Mouse (Mus musculus) hindbrain, postnatal 0 days (tissue): ENCODE measurements around the gene Cfd. TPM values are rescaled to one million over a fixed set of nuclear protein-coding genes. Genes with fewer than 3 reads are reported as not detected.

Experiments used
- ATAC-seq: fragments of 200-750 bp; cut with Nextera tagmentation; 2 replicates; pipeline ENCODE4 v1.8.0; 2017; ENCODE audit warnings: mild to moderate bottlenecking, moderate TSS enrichment, moderate library complexity
- DNase-seq: peaks from one replicate; pipeline ENCODE4 v3.0.0-alpha.2; 2015; ENCODE audit warnings: low spot score
- H3K27ac ChIP-seq: fragments of 300-500 bp; sonication (generic); 2 replicates; pipeline ENCODE4 v1.5.1; 2014; ENCODE audit warnings: mild to moderate bottlenecking
- H3K27me3 ChIP-seq: fragments of 300-500 bp; sonication (generic); 2 replicates; pipeline ENCODE4 v1.6.1; 2014; ENCODE audit warnings: low read length, mixed read lengths; ENCODE audit not compliant: insufficient read depth
- H3K36me3 ChIP-seq: fragments of 300-500 bp; sonication (generic); 2 replicates; pipeline ENCODE4 v1.6.1; 2014; ENCODE audit warnings: low read length, mixed read lengths; ENCODE audit not compliant: insufficient read depth
- H3K4me1 ChIP-seq: fragments of 300-500 bp; sonication (generic); 2 replicates; pipeline ENCODE4 v1.6.1; 2014; ENCODE audit warnings: antibody characterized with exemption, low read length, mixed read lengths; ENCODE audit not compliant: insufficient read depth
- H3K4me2 ChIP-seq: fragments of 300-500 bp; sonication (generic); 2 replicates; pipeline ENCODE4 v1.6.1; 2014; ENCODE audit warnings: low read depth, mild to moderate bottlenecking, low read length, moderate library complexity, mixed read lengths
- H3K4me3 ChIP-seq: fragments of 300-500 bp; sonication (generic); 2 replicates; pipeline ENCODE4 v1.5.1; 2014; ENCODE audit warnings: low read length
- H3K9ac ChIP-seq: fragments of 300-500 bp; sonication (generic); replicated peaks from 2 replicates; pipeline ENCODE4 v1.6.1; 2014; ENCODE audit warnings: mild to moderate bottlenecking, low read length, moderate library complexity, mixed read lengths
- H3K9me3 ChIP-seq: fragments of 300-500 bp; sonication (generic); 2 replicates; pipeline ENCODE4 v1.6.1; 2016; ENCODE audit warnings: low read length, mixed read lengths
- CTCF ChIP-seq: IDR thresholded peaks from 2 replicates; pipeline ENCODE4 v1.5.1; 2016; ENCODE audit warnings: antibody characterized with exemption, control low read depth, low read depth
- WGBS: fragments of 180-500 bp; shearing (Covaris S2); extraction: QIAGEN DNeasy Blood & Tissue Kit; methylation state at CpG from one replicate; pipeline ENCODE4 v1.1.7; 2014; 5-methylcytosine and 5-hydroxymethylcytosine counted together
- polyA plus RNA-seq: library from polyadenylated mRNA; unstranded; fragments of >200 nt; fragmentation: Nextera tagmentation; extraction: Ambion mirVana; gene quantifications from 2 replicates; pipeline ENCODE4 v1.2.1, GENCODE M21; 2015
- total RNA-seq: library from RNA; depleted of rRNA; stranded (reverse); fragments of >200 nt; gene quantifications from 2 replicates; pipeline ENCODE4 v1.2.3, GENCODE M21; 2014

Cfd gene
- total and polyA plus RNA-seq, 2 experiments from 2014 or later = not detected

- TF ChIP-seq CTCF = no peak
- peak overlapping the region; percentile 98 for H3K4me2 ChIP-seq
- H3K36me3 ChIP-seq = peaks cover 16% of the 10 kb centered on the region
- H3K4me1 ChIP-seq = peaks cover 52% of the 10 kb centered on the region
- H3K9me3 ChIP-seq = no peaks in the 10 kb centered on the region
- 3% methylated on average over 10 of the region's 10 CpGs for WGBS
- DNase-seq (peak; percentile 44), ATAC-seq (no peak)
- peak overlapping the region; percentile 100 for H3K27ac ChIP-seq
- peak overlapping the region; percentile 99 for H3K9ac ChIP-seq
- peak overlapping the region; percentile 96 for H3K4me3 ChIP-seq
- H3K27me3 ChIP-seq = no peaks in the 10 kb centered on the region
These were observed 35.0 kb upstream of the Cfd start for GRCm38 (mm10) chr10:79855558-79856184.

DNA sequence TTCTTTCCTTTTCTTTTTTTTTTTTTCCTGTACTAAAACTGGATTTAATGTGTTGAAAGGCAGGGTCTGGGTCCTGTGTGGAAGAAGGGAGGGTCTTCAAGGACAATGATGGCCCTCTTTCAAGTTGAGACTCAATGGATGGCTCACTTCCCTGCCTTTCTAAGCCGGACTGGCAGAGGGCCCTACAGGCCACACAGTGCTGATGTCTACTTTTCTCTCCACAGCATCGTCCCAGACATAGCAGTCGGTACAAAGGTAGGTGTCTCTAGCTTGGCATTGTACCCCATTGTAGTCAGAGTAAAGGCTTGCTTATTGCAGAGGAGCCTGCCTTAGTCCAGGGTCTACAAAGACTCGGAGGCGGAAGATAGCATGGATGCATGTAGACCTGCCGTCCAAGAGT is 34.4 kb upstream of the Cfd start:
- H3K9me3 ChIP-seq = no peaks in the 10 kb centered on the region
- peak overlapping the region; percentile 96 for H3K4me3 ChIP-seq
- H3K27ac ChIP-seq = peak overlapping the region; percentile 100; the same call in 1 of the 2 replicates
- no peaks in the 10 kb centered on the region for H3K27me3 ChIP-seq
- peak overlapping the region; percentile 98 for H3K4me2 ChIP-seq
- 28% methylated on average over 6 of the region's 6 CpGs for WGBS
- peaks cover 52% of the 10 kb centered on the region for H3K4me1 ChIP-seq
- ATAC-seq (no peak), DNase-seq (no peak)
- TF ChIP-seq CTCF = no peak
- peaks cover 22% of the 10 kb centered on the region for H3K36me3 ChIP-seq
- peak overlapping the region; percentile 99 for H3K9ac ChIP-seq

DNA sequence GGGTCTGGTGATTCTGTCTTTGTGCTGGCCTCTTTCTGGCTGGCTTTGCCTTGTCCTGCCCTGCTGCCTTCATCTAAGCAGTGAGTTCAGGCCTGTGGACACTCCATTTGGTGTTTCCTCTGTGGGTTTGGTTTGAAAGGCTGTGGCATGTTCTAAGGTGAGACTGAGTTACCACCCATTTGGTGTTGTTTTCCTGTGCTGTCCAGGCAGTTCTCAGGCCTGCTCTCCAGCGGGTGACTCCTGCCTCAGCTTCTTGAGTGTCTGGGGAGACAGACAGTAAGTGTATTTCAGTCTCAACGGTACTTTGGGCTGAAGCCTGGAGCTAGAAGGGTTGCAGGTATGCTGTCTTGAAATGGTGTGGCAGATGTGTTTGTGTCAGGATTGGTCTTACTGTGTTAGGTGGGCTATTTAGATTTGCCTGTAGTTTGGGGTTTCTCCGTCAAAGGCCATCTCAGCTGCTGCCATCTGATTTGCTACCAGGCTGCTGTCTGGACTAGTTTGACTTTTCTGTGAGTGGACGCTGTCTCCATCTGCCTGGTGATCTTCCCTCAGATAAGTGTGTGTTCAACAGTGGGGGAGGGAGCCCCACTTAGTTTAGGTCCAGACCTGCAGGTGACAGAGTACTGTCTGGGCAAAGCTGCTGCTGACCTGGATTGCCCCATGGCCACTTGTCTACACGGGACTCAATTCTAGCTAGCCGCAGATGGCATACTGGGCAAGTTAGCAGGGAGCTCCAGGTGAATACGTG is 33.8 kb upstream of the Cfd start:
- Histone ChIP-seq H3K27me3 (no peaks in the 10 kb centered on the region), H3K27ac (peak overlapping the region; percentile 100; the same call in 1 of the 2 replicates), H3K4me2 (peak overlapping the region; percentile 98), H3K36me3 (peaks cover 28% of the 10 kb centered on the region), H3K9me3 (no peaks in the 10 kb centered on the region), H3K4me3 (peak overlapping the region; percentile 96), H3K4me1 (peaks cover 48% of the 10 kb centered on the region), H3K9ac (peak overlapping the region; percentile 99)
- ATAC-seq (no peak), DNase-seq (no peak)
- 39% methylated on average over 7 of the region's 7 CpGs for WGBS
- TF ChIP-seq CTCF = no peak

- peak overlapping the region; percentile 99 for H3K9ac ChIP-seq
- H3K36me3 ChIP-seq = peaks cover 33% of the 10 kb centered on the region
- no peaks in the 10 kb centered on the region for H3K9me3 ChIP-seq
- H3K27me3 ChIP-seq = no peaks in the 10 kb centered on the region
- H3K27ac ChIP-seq = peak overlapping the region; percentile 9; the same call in 1 of the 2 replicates
- DNase-seq (peak; percentile 66), ATAC-seq (no peak)
- H3K4me1 ChIP-seq = peaks cover 44% of the 10 kb centered on the region
- 6% methylated on average over 4 of the region's 4 CpGs for WGBS
- H3K4me2 ChIP-seq = peak overlapping the region; percentile 98
- H3K4me3 ChIP-seq = peak overlapping the region; percentile 96; the same call in 1 of the 2 replicates
- TF ChIP-seq CTCF = no peak
These were observed 33.2 kb upstream of the Cfd start for GRCm38 (mm10) chr10:79857452-79857811.

- no peaks in the 10 kb centered on the region for H3K27me3 ChIP-seq
- H3K9ac ChIP-seq = peak overlapping the region; percentile 99; the same call in 1 of the 2 replicates
- WGBS = 58% methylated on average over 2 of the region's 2 CpGs
- peak overlapping the region; percentile 9; the same call in 1 of the 2 replicates for H3K27ac ChIP-seq
- H3K4me3 ChIP-seq = no peak overlapping the region
- ATAC-seq (no peak), DNase-seq (no peak)
- H3K4me2 ChIP-seq = peak overlapping the region; percentile 98
- no peak for TF ChIP-seq CTCF
- H3K4me1 ChIP-seq = peaks cover 39% of the 10 kb centered on the region
- peaks cover 38% of the 10 kb centered on the region for H3K36me3 ChIP-seq
- H3K9me3 ChIP-seq = no peaks in the 10 kb centered on the region
These were observed 32.8 kb upstream of the Cfd start for GRCm38 (mm10) chr10:79857894-79858293.

- no peak for ATAC-seq
These were observed 32.1 kb upstream of the Cfd start for GRCm38 (mm10) chr10:79858416-79859074.

More at GRCm38 (mm10) chr10:79858416-79859074, 32.1 kb upstream of the Cfd start:
- H3K4me3 ChIP-seq = no peak overlapping the region
- H3K36me3 ChIP-seq = peaks cover 40% of the 10 kb centered on the region
- TF ChIP-seq CTCF = no peak
- H3K27me3 ChIP-seq = no peaks in the 10 kb centered on the region
- H3K9ac ChIP-seq = no peak overlapping the region; the same call in 1 of the 2 replicates
- DNase-seq = peak; percentile 84
- peaks cover 33% of the 10 kb centered on the region for H3K4me1 ChIP-seq
- H3K27ac ChIP-seq = 0 out of 2 replicates have a peak overlapping the region, but pooled peaks have one; percentile 9
- no peaks in the 10 kb centered on the region for H3K9me3 ChIP-seq
- WGBS = 29% methylated on average over 17 of the region's 17 CpGs
- peak overlapping the region; percentile 98 for H3K4me2 ChIP-seq
